Mouse (Mus musculus): ENCODE measurements around the gene Grm2. TPM values are rescaled to one million over a fixed set of nuclear protein-coding genes. Genes with fewer than 3 reads are reported as not detected.
"Not testable (repeated sequence)": the region's sequence is repeated elsewhere in the genome, so short reads cannot be mapped to it uniquely, and the experiment has no call there.

The Grm2 gene
- total RNA-seq, 2 experiments from 2014 or later: not detected

DNA sequence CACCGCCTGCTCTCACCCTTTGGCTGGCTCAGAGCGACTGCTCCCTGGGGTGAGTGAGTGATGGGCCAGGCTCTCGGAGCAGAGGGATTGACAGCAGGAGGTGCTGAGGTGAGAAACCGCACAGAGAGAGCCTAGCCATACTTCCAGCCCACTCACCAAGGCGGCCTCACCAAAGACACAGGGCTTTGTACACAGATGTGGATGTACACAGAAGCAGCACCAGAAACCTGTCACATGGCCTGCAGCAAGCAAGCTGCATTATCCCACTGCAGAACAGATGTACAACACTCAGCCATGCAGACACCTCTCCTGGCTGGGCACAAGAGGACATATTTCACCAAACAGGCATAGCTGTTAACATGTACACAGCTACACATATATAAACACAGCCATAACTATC lies 1.7 kb upstream of the Grm2 start:
- intact Hi-C loops (cut with DNase I): no loop called here
- DNase-seq (ENCODE audit: low spot score): no peak

DNA sequence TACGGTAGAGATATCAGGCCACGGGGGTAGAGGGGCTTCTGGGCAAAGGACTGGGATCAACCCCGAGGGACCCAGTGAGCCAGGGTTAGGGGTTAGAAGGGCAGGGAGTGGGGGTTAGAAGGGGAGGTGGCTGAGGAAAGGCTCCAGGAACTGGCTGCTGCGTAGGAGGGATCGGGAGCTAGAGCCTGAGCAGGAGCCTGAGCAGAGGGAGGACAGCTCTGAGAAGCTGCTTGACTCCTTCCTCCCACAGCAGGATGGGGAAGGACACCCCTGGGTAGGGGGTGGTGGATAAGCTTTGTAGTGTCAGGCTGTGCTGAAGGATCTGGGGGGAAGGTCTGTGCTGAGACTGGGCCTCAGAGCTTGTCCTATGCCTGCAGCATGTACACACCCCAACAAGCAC lies 938 bp upstream of the Grm2 start:
- DNase-seq (ENCODE audit: low spot score): no peak
- intact Hi-C loops (cut with DNase I): no loop called here

GRCm38 (mm10) chr9:106652720-106653119 lies 3.2 kb downstream of the Grm2 start:
- intact Hi-C loops (cut with DNase I): no loop called here

GRCm38 (mm10) chr9:106647226-106647625 lies 8.7 kb downstream of the Grm2 start:
- intact Hi-C loops (cut with DNase I): no loop called here

More at GRCm38 (mm10) chr9:106652720-106653119, 3.2 kb downstream of the Grm2 start:
- no peak for DNase-seq (ENCODE audit: low spot score)

DNA sequence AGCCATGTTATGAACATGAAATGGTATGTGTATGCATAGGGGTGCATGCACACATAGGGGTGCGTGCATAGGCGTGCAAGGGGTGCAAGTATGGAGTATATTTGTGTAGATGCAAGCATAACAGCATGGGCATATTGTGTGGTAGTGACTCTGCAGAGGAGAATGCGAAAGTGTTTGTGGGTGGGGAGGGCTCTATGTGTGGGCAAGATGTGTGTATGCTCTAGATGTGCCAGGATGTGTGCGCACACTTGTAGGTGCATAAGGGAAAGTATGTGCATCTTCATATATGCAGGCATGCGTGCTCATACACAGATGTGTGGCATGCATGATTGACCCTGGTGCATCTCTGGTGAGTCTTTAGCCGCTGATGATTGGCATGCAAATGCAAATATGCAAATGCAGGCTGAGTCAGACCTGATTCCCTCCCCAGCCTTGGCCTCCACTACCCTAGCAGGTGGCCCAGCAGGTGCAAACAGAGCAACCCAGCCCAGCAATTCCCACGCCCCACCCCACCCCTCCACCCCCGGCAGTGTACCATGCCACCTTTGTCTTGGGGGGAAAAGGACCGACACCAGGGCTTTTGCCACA lies 10.1 kb downstream of the Grm2 start:
- intact Hi-C loops (cut with DNase I): no loop called here

More at GRCm38 (mm10) chr9:106647226-106647625, 8.7 kb downstream of the Grm2 start:
- no peak for DNase-seq (ENCODE audit: low spot score)

GRCm38 (mm10) chr9:106643787-106644186 lies 12.1 kb downstream of the Grm2 start:
- intact Hi-C loops (cut with DNase I): no loop called here
- no peak for DNase-seq (ENCODE audit: low spot score)

More for the DNA sequence above, 10.1 kb downstream of the Grm2 start:
- no peak for DNase-seq (ENCODE audit: low spot score)

DNA sequence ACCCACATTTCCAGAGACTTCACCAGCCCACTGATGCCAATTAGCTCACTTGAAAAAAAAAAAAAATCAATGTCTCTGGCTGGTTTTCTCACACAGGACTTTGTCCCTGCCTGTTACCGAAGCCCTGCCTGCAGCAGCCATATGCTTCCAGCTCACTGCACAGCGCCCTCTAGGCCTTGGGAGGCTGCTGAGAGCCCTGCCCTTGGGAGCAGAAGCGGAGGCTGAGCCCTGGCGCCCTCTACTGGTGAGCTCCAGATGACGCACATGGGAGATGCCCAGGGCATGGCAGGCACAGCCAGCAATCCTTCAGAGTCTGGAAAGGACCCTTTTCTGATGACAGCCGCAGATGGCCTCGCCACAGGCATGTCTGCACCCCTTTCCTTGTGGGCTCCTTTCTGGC lies 12.8 kb downstream of the Grm2 start:
- no peak for DNase-seq (ENCODE audit: low spot score)
- intact Hi-C loops (cut with DNase I): no loop called here

DNA sequence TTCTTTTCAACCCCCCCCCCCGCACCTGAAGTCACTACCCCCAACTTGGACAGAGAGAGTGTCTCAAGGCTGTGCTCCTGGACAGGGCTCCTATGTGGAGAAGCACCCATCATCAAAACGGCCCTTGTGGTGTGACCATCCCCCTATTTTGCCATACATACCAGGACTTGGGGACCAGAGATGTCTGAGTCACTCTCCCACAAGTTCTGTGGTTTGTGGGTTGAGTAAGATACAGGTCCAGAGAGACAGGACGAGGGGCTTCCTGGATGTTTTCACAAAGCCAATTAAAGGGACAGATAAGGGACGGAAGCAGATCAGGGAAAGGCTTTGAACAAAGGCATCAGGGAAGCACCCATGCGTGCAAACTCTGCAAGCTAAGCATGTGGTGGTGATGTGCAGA lies 14.5 kb downstream of the Grm2 start:
- no peak for DNase-seq (ENCODE audit: low spot score)
- intact Hi-C loops (cut with DNase I): no loop called here

GRCm38 (mm10) chr9:106638154-106638553 lies 17.7 kb downstream of the Grm2 start:
- intact Hi-C loops (cut with DNase I): no loop called here

GRCm38 (mm10) chr9:106632185-106632584 lies 23.7 kb downstream of the Grm2 start:
- DNase-seq (ENCODE audit: low spot score): no peak
- intact Hi-C loops (cut with DNase I): no loop called here

More at GRCm38 (mm10) chr9:106638154-106638553, 17.7 kb downstream of the Grm2 start:
- DNase-seq (ENCODE audit: low spot score): no peak

- DNase-seq (ENCODE audit: low spot score): not testable (repeated sequence)
Observed at GRCm38 (mm10) chr9:106627796-106628195, 28.1 kb downstream of the Grm2 start.

DNA sequence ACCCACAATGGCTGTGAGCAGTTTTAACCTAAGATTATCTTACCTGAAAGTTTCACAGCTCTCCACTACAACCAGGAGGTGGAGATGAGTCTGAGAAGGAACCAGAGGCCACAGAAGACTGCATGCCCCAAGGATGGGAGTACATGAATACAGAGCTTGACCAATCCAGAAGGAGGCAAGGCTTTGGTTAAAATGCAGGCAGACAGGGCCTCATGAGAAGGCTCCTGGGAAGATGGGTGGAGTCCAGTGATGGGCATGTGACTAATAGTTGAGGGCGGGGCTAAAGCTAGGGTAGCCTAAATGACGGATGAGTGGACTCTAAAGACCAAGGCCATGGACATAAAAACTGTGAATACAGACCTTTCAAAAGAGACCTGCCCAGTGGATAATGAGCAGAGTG lies 29.6 kb downstream of the Grm2 start, which contains the start of gene Iqcf6:
Iqcf6 (plus strand) TSS at position 301 of the 400 bp plus-strand sequence.
- intact Hi-C loops (cut with DNase I): no loop called here
- DNase-seq (ENCODE audit: low spot score): no peak

More at GRCm38 (mm10) chr9:106627796-106628195, 28.1 kb downstream of the Grm2 start:
- intact Hi-C loops (cut with DNase I): not testable (repeated sequence)

DNA sequence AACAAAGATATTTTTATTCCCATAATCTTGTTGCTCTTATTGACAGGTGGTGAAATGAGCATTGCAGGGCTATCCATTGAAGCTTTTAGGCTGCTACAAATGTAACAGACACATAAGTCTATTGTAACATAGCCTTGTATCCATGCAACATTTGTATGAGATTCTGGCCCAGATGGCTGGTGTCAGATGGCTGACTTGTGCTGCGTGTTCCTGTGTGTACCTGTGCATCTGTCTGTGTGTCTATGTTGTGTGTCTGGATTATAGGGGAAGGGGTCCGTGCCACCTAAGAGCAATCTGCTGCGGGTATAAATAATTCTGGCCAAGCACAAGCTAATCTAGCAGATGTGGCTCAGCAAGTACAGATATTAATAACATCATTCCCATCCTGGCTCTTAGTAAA lies 38.4 kb downstream of the Grm2 start:
- no peak for DNase-seq (ENCODE audit: low spot score)
- intact Hi-C loops (cut with DNase I): no loop called here

GRCm38 (mm10) chr9:106616306-106616705 lies 39.6 kb downstream of the Grm2 start:
- no peak for DNase-seq (ENCODE audit: low spot score)
- intact Hi-C loops (cut with DNase I): no loop called here

- intact Hi-C loops (cut with DNase I): no loop called here
Observed at GRCm38 (mm10) chr9:106614616-106615015, 41.3 kb downstream of the Grm2 start.

DNA sequence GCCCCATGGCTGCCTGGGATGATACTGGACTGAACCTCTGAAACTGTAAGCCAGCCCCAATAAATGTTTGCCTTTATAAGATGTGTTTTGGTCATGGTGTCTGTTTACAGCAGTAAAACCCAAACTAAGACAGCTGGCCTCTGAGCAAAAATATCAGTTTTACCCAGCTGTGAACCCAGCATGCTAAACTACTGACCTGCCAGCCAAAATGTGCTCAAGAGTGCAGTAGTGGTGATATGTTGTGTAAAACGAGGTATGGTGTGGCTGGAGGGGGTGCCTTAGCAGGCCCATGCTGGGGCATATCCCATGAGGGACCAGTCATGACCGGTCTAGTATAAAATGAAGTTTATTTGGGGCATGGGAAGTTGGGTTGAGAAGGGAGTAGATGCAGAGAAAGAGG lies 41.9 kb downstream of the Grm2 start:
- DNase-seq (ENCODE audit: low spot score): no peak
- intact Hi-C loops (cut with DNase I): no loop called here

More at GRCm38 (mm10) chr9:106614616-106615015, 41.3 kb downstream of the Grm2 start:
- DNase-seq (ENCODE audit: low spot score): no peak

- DNase-seq (ENCODE audit: low spot score): no peak
- intact Hi-C loops (cut with DNase I): no loop called here
Observed at GRCm38 (mm10) chr9:106610727-106611126, 45.2 kb downstream of the Grm2 start.

GRCm38 (mm10) chr9:106600546-106600945 lies 55.3 kb downstream of the Grm2 start:
- intact Hi-C loops (cut with DNase I): no loop called here
- DNase-seq (ENCODE audit: low spot score): no peak

- DNase-seq (ENCODE audit: low spot score): no peak
- intact Hi-C loops (cut with DNase I): no loop called here
Observed at GRCm38 (mm10) chr9:106598466-106598865, 57.4 kb downstream of the Grm2 start.

DNA sequence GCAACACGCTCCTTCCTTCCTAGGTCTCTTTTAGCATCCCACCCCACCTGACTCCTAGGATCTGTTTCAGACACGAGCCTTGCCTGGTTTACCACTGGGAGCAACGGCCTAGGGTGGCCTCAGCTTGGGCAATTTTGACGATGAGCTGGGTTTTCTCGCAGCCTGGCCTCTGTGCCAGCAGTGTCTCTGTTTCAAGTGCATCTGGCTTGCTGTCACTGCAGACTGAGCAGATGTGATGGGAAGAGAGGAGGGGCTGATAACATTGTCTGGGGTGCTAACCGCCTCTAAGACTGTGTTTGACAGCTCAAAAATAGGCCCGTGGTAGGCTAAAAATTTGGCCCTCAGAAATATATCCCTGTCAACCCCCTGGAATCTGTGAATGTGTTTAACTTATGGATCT lies 60.0 kb downstream of the Grm2 start:
- DNase-seq (ENCODE audit: low spot score): no peak
- intact Hi-C loops (cut with DNase I): no loop called here

GRCm38 (mm10) chr9:106595402-106595801 lies 60.5 kb downstream of the Grm2 start:
- intact Hi-C loops (cut with DNase I); DNase-seq (ENCODE audit: low spot score): not testable (repeated sequence)

Measured in heart, postnatal 25 days (tissue).